Mouse (Mus musculus): ENCODE measurements at regions not wholly inside any gene's neighbourhood (a gene's known extent, or its start where the extent isn't known, plus 50 kb on each side); places are given as distances from the start of the nearest gene placed in this dataset. TPM values are rescaled to one million over a fixed set of nuclear protein-coding genes. Genes with fewer than 3 reads are reported as not detected.

Small RNA genes in the stretch of these regions (microRNA-seq; reads per million reads assigned to microRNA genes)
- not detected for gene Gm23075

Measured in hindbrain, embryonic 14.5 days (tissue).